Mouse (Mus musculus) ovary, postnatal 14 days (tissue): ENCODE data around the gene Ppip5k1.
A peak's percentile ranks its signal among the peaks of the same experiment; 100 is the strongest.
"Not testable (repeated sequence)": the region's sequence is repeated elsewhere in the genome, so short reads cannot be mapped to it uniquely, and the experiment has no call there.

Experiments used
- DNase-seq: peaks from one replicate; pipeline ENCODE4 v3.0.0; 2022; ENCODE audit warnings: low spot score

Ppip5k1 gene

DNA sequence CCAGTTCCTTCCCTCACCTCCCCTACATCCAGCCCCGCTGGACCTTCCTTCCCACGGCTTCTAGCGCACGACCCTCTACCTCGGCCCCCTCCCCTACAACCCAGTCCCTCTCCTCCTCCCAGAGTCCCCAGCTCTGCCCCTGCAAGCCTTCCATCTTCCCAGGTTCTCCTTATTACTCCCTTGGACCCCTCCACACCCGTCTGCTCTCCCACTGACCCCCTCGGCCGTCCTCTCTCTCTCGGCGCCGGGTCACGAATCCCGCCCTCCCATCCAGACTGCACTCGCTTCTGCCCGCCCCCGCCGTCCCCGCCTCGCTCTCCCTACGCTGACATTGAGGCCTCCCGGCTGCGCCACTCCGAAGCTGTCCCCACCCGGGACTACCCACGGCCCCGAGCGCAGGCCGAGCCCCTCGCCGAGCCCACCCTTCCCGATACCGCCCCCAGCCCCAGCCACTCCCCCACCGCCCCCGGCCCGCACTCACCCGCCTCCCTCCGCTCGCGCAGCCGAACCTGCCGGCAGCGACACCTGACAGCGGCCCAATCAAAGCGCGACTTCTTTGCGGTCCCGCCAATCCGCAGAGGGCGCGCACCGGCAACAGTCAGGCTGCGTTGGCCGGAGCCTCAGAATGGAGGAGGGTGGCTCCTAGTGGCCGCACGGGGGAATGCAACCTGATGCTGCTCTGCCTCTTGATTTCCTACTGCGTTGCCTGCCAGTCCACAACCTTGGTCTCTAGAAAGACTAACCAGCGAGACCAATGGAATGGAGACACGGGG, at the start of gene Ppip5k1:
Gene Ppip5k1 (minus strand): TSS at position 577 of the 773 bp plus-strand sequence.
- DNase-seq, result peak; percentile 95

- no peak for DNase-seq
Measured at GRCm38 (mm10) chr2:121403296-121403695, 48.1 kb upstream of the Ppip5k1 start.

DNA sequence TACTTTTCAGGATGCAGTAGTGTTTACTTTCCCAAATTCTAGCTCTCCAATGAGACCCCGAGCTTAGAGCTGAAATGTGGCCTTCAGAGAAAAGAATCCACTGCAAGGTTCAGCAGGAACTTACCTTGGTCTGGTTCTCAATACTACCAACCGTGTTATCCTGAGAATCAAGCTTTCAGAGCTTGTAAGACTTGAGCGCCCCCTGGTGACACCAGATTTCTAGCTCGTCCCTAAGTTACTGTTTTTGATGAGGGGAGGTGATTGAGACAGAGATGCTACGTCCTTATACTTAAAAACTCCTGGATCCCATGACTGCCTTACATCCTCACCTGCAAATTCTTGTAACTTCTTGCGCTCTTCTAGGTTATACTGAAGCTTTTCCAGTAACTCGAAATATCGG, 41.4 kb upstream of the Ppip5k1 start:
- peak; percentile 78 for DNase-seq

- DNase-seq, result not testable (repeated sequence)
Measured at GRCm38 (mm10) chr2:121386961-121387575, 31.9 kb upstream of the Ppip5k1 start, which contains the start of gene Strc. Gene Strc (minus strand): TSS chr2:121387168.

DNA sequence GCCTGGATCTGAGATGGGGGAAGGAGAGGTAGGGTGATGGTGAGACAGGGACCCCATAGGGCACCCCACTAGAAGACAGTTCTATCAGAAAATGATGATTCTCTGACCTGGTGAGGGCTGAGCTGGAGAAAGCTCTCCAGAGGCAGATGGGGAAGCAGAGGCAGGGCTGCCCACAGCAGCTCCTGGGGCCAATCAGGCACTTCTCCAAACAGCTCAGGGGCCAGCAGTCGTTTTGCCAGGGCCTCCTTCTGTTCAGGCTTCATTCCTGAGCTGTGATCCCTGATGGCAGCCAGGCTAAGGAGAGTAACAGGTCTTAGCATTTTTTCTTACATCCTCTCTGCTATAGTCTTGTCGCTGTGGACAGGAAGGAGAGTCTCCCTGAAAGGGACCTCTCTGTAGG, 19.6 kb upstream of the Ppip5k1 start:
- DNase-seq, result no peak

DNA sequence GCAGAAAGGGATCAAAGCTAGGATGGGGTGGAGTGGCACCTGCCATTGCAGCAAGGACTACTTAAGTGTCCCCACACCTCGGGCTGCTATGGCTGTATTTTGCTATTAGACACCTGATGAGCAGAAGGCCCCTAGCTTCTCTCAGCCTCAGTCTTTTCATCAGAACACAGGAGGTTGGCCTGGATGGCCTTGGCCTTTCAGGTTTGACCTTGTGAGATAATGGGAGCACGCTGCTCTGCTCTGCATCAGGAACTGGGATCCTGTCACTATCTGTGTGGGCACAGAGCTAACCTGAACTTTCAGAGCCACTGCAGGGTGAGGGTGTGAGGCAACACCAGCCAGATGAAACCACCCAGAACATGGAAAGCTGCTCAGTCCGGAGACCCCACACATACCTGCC, 17.1 kb upstream of the Ppip5k1 start:
- no peak for DNase-seq

DNA sequence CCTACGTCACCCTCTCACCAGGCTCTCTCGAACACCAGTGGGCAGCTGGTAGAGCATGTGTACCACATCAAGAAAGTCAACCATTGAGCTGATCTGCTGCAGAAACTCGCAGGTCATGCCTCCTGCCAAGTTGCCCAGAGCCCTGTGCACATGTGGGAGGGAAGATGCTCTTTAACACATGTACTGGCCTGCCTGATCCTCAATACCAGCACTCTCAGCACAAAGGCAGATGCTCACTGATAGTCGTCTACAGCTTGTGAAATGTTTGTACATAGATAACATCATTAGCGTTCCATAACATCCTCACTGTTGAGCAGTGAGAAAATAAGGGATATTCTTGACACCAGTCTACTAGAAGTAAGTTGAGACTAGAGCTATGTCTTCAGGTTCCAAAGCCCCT, 15.7 kb upstream of the Ppip5k1 start:
- DNase-seq, result no peak

DNA sequence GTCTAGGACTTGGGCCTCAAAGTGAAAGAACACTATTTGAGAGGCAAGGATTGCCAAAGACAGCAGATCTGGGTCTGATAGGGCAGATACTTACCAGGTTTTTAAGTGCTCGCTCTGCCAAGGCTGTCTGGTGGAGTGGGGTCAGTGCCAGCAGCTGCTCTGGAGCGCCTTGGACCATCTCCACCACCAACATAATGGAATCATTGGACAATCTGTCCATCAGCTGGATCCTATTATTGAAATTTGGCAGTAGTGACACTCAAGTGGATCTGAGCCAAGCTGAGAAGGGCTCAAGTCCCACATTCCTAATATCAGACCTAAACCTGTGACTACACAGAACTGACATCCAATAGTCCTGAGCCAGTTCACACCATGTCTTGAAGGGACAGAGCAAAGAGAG, 13.6 kb upstream of the Ppip5k1 start:
- DNase-seq, result no peak

GRCm38 (mm10) chr2:121363656-121364055, 8.5 kb upstream of the Ppip5k1 start:
- no peak for DNase-seq

- DNase-seq, result no peak
Measured at GRCm38 (mm10) chr2:121359461-121359860, 4.3 kb upstream of the Ppip5k1 start.

- peak; percentile 12 for DNase-seq
Measured at GRCm38 (mm10) chr2:121358381-121358780, 3.2 kb upstream of the Ppip5k1 start.

GRCm38 (mm10) chr2:121357961-121358360, 2.8 kb upstream of the Ppip5k1 start:
- no peak for DNase-seq

DNA sequence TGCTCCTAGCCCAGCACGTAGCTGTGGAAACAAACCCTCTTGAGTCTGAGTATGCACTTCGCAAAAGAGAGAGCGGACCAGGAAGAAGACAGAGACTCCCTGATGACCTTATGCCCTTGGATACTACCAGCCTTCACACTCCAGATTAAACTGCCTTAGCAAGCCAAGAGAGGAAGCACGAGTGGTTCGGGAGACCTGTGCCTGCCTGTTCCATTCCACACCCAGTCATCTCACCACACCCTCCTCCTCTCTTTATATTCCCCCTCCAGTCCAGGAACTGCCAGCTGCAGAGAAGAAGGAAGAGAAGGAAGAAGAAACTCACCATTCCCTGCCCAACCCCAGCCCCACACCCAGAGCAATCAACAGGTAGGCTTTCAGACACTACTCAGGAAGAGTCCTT, 2.3 kb upstream of the Ppip5k1 start, which contains the start of gene Ckmt1:
Gene Ckmt1 (plus strand): TSS at position 221 of the 400 bp plus-strand sequence.
- no peak for DNase-seq

- DNase-seq, result no peak
Measured at GRCm38 (mm10) chr2:121354378-121354777, 818 bp downstream of the Ppip5k1 start.

- no peak for DNase-seq
Measured at GRCm38 (mm10) chr2:121353156-121353555, 2.0 kb downstream of the Ppip5k1 start.

DNA sequence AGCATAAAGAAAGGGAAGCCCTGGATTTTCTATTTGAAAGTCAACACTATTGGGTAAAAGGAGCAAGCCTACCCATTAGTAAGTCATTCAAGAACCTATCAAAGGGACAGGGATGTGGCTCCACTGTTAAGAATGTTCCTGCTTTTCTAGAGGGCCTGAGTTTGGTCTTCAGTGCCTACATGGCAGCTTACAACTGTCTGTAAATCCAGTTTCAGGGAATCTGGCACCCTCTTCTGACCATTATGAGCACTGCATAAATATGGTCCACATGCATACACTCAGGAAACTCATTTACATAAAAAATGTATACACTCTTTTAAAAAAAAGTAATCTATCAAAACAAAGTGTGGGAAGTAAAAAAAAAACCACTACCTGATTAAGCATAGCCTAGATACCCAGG, 16.1 kb downstream of the Ppip5k1 start:
- no peak for DNase-seq

- no peak for DNase-seq
Measured at GRCm38 (mm10) chr2:121329492-121329891, 25.7 kb downstream of the Ppip5k1 start.

DNA sequence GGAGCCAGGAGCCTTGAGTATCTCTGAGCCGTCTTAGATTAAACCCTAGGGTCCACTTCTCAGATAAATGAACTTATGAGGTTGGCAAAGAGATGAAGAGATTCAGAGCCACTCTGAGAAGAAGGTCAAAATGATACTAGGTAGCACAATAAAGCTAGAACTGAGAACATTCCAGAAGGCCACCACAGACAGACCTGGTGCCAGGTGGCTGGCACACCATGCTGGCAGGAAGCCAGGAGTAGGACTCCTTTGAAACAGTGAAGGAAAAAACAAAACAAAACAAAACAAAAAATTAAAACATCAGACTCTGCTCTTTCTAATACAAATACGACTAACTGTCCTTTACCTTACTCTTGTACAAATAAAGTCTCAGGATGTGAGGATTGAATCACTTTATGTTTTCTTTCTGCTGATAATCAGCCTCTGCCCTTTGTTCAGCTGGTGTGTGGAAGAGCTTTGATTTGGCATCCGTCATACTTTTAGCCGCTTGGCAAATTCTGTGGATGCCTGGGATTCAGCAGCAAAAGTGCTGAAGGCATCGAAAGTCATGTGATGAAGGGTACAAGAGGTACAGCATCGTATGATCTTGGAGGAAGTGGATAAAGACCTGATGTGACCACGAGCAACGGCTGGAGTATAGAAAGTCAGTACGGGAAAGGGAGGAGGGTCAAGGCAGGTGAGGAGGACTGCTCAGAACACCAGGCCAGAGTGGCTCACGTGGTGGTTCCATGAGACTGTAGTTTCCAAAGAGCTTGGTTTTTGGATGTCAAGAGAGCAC, 31.3 kb downstream of the Ppip5k1 start:
- no peak for DNase-seq

GRCm38 (mm10) chr2:121323041-121323440, 32.2 kb downstream of the Ppip5k1 start:
- DNase-seq, result no peak

- DNase-seq, result no peak
Measured at GRCm38 (mm10) chr2:121316278-121316677, 38.9 kb downstream of the Ppip5k1 start.

GRCm38 (mm10) chr2:121308997-121309416, 46.2 kb downstream of the Ppip5k1 start:
- DNase-seq, result no peak

- DNase-seq, result no peak
Measured at GRCm38 (mm10) chr2:121300036-121300435, 55.2 kb downstream of the Ppip5k1 start.

DNA sequence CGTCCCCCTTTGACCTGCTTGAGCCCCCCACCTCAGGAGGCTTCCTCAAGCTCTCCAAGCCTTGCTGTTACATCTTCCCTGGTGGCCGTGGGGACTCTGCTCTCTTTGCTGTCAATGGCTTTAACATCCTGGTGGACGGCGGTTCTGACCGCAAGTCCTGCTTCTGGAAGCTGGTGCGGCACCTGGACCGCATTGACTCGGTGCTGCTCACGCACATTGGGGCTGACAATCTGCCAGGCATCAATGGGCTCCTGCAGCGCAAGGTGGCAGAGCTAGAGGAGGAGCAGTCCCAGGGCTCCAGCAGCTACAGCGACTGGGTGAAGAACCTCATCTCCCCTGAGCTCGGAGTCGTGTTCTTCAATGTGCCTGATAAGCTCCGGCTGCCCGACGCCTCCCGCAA, 55.7 kb downstream of the Ppip5k1 start:
- no peak for DNase-seq
